Mouse (Mus musculus) heart, adult 8-10 months (tissue): Measurements from ENCODE around the gene Vmn1r89. TPM values are rescaled to one million over a fixed set of nuclear protein-coding genes. Genes with fewer than 3 reads are reported as not detected.

Experiments used
- DNase-seq: peaks from one replicate; pipeline ENCODE4 v3.0.0; 2022; ENCODE audit warnings: low spot score
- total RNA-seq, 4 experiments: library from RNA; stranded (reverse); gene quantifications; 2 replicates each; pipeline ENCODE4 v1.2.4; 2022

The Vmn1r89 gene
- total RNA-seq, result not detected

DNA sequence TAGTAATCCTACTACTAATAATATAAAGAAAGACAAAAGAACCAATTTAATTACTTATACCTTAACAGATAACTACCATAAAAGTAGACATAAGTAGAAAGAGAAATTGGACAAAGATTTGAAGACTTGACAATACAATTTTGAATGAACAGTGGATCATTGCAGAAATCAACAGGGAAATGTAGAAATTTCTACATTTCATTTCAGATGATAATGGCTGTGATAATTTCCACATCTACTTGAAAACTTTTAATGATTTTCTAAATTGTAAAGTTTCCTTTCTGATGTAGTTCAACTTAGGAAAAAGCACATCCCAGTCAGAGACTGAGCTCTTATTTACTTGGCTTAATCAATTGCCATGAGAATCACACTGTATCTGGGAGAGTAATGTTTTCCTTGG is at the start of gene Vmn1r89:
TSS of gene Vmn1r89 (plus strand) at position 301 of the 400 bp plus-strand sequence.
- DNase-seq, result no peak

DNA sequence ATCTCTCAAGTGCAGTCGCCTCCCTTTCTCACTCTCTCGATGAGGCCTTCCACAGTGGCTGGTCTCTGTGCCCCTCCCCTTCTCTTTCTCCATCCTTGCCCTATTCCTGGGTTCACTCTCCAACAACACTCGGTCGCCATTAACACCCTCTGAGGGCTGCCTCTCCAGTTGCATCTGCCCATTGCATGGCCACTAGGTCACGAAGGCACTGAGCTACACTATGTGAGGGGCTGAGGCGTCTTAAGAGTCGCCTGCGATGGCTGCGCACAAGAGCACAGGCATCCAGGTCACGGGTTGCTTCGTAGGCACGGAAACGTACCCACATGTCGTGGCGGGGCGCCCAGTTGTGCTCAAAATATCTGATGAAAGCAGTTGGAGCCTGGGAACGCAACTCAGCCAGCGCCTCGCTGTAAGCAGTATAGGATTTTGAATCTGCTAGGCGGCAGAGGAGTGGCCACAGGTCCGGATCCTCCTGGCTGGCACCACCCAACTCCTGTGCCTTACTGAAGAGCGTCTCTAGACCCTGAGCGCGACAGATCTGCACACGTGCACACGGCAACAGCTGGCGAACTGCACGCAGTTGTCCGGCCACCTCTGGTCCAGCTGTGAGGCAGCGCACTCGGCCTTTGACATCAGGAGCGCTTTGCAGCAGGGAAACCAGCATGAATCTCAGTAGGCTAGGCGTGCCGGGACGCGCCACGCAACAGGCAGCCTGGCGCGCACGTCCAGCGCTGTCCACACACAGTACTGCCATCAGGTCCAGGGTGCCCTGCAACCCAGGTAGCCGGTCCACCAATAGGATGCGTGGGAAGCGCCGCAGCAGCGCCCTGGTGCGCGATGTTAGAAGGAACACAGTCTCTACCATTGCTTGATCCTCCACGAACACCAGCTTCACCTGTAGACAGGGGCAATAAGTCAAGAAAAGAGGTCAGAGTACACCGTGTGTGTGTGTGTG is 48.2 kb downstream of the Vmn1r89 start:
- DNase-seq, result no peak

DNA sequence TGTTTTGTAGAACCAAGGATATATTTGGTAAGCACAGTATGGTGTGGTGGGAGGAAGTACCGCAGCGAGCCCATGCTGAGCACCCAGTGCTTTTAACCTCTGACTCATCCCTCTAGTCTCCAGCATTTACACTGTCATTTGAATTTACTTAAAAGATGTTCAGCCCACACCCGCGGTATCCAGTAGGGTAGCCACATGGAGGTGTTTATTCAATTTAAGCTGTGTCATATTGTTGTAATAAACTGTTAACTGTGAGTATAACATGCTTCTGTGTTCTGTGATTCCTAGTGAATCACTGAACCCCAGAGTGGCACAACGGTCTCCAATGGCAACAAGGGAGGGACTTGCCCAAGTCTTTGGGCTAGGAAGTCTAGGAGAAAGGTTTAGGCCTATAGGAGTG is 51.0 kb downstream of the Vmn1r89 start:
- no peak for DNase-seq

DNA sequence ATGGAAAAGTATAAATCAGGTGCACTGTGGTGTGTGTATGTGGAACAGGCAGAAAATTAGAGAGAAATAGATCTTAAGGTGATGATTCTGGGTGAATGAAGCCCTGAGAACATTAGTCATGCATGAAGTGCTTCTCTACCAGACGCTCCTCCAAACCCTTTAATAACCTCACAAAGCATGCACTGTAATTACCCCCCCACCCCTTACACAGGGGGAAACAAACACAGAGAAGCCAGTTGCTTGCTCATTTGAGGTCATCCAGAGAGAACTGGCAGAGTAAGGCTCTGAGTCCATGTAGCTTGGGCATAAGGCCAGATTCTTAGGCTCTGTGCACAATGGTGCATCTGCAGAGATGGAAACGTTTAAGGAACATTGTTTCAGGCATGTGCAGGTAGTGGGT is 51.6 kb downstream of the Vmn1r89 start:
- no peak for DNase-seq

DNA sequence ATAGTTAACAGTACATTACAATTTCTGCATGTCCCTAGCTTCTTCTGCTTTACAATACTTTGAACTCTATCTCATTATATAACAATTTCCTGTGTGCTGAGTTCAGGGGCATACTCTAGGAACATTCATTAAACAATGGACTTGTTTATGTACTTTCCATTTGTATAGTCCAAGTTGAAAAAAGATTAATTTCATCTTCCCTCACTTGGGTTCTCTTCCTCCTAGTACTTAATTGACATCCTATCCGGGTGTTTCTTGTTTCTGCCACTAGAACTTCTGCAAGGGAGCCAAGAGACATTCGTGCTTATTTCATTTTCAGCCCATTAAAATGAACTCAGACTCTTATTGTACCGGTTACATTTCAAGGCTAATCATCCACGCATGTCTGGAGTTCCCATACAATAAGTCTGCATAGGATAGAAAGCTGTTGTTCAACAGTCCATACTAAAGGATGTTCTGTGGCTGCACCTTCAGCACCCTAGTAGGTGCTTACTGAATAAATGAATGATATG is 56.0 kb downstream of the Vmn1r89 start:
- DNase-seq, result no peak

DNA sequence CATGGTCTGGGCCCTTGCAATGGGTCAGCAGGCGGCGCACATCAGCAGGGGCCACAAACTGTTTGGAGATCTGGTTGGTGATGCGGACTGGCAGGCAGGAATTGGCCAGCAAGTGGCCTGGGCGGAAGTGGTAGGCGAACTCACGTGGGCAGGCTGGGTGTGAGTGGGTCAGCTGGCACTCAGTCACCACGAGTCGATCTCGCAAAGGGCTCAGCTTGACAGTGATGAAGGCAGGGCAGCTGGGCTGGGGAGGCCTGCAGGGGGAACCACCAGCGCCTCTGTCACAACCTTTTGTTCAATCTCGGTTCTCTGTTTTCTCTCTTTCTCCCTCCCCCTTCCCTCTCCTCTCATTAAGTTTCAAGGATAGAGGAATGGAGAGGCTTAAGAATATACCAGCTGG is 56.6 kb downstream of the Vmn1r89 start:
- no peak for DNase-seq

Other genes with a start within 250 kb of the Vmn1r89 start
- gene Zfp324, start 247.2 kb upstream of the Vmn1r89 start, total RNA-seq, result 1 to 10 TPM; 2.7 to 3.2 (median 2.8) TPM
- 1 to 10 TPM; 2.2 to 4.1 (median 3.6) TPM for gene Zfp446, start 235.2 kb upstream of the Vmn1r89 start, total RNA-seq
- not detected for gene Slc27a5, start 214.8 kb upstream of the Vmn1r89 start, total RNA-seq
- gene Trim28, start 213.9 kb upstream of the Vmn1r89 start, total RNA-seq, result 10 to 100 TPM; 77.8 to 92.6 (median 83.6) TPM
- gene Zbtb45, start 203.0 kb upstream of the Vmn1r89 start, total RNA-seq, result 10 to 100 TPM in 1 of 4 experiments, 1 to 10 TPM in 3; 6.9 to 11.3 (median 7.2) TPM
- 100 to 1,000 TPM; 142 to 153 (median 147) TPM for gene Chmp2a, start 178.2 kb upstream of the Vmn1r89 start, total RNA-seq
- gene Ube2m, start 174.7 kb upstream of the Vmn1r89 start, total RNA-seq, result 100 to 1,000 TPM; 204 to 216 (median 210) TPM
- under 1 TPM; 0.19 to 0.60 (median 0.29) TPM for gene Mzf1, start 158.3 kb upstream of the Vmn1r89 start, total RNA-seq
- not detected for gene Vmn1r85, start 117.8 kb upstream of the Vmn1r89 start, total RNA-seq
- not detected for gene Vmn1r86, start 93.1 kb upstream of the Vmn1r89 start, total RNA-seq
- gene Vmn1r87, start 72.9 kb upstream of the Vmn1r89 start, total RNA-seq, result not detected
- under 1 TPM in 3 of 4 experiments, not detected in 1; 0.03 to 0.12 (median 0.09) TPM for gene Vmn1r88, start 53.5 kb upstream of the Vmn1r89 start, total RNA-seq
- gene Lig1, start 64.3 kb downstream of the Vmn1r89 start, total RNA-seq, result 1 to 10 TPM; 3.0 to 4.1 (median 3.5) TPM
- 10 to 100 TPM; 10.7 to 11.6 (median 11.2) TPM for gene Zswim9, start 65.7 kb downstream of the Vmn1r89 start, total RNA-seq
- under 1 TPM in 1 of 4 experiments, not detected in 3; 0.08 TPM for gene Pla2g4c, start 111.6 kb downstream of the Vmn1r89 start, total RNA-seq
- gene Cabp5, start 185.1 kb downstream of the Vmn1r89 start, total RNA-seq, result under 1 TPM in 1 of 4 experiments, not detected in 3; 0.14 TPM
- not detected for gene Bsph1, start 237.8 kb downstream of the Vmn1r89 start, total RNA-seq